8 mouse cellular contexts compared by ENCODE assay signal in the genomic region with DNA sequence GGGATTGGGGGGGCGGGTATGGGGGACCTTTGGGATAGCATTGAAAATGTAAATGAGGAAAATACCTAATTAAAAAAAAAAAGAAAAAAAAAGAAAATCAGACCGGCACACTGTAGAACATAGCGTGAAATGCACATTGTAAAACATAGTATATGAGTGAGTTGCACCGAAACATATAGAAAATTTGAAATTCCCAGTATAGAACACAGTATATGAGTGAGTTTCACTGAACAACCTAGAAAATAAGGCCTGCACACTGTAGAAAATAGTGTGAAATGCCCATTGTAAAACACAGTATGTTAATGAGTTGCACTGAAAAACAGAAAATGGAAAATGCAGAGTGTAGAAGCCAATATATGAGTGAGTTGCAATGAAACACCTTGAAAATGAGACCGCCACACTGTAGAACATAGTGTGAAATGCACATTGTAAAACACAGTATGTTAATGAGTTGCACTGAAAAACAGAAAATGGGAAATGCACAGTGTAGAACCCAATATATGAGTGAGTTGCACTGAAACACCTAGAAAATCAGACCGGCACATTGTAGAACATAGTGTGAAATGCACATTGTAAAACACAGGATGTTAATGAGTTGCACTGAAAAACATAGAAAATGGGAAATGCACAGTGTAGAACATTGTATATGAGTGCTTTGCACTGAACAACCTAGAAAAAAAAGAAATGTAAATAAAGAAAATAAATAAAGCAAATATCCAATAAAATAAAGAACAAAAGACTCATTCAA. TPM values are rescaled to one million over a fixed set of nuclear protein-coding genes. Genes with fewer than 3 reads are reported as not detected.
DNase-seq lines count a peak whose midpoint lies in the region; ATAC-seq and TF ChIP-seq lines count a peak whose summit lies in the region.
"Had no signal": no experiment of that assay in that cellular context is flagged by ENCODE, and none has a peak within 500 bp of the region (broad histone marks: within the 10 kb centered on the region; RNA-seq: fewer than 3 reads in every experiment).

No protein-coding gene starts in this region.

- peak; percentile 100 for ATAC-seq in kidney, embryonic 14.5 days (ENCODE audit: low FRiP score, low TSS enrichment)

- 56% methylated on average over 5 of the region's 6 CpGs for WGBS in kidney, embryonic 14.5 days

- H3K27me3 ChIP-seq in CH12.LX (replicated peaks), result no peaks in the 10 kb centered on the region
- H3K27me3 ChIP-seq in kidney, embryonic 14.5 days (ENCODE audit: control insufficient read depth, insufficient read depth, low read length), result no peaks in the 10 kb centered on the region
- H3K27me3 ChIP-seq in splenic B cell, adult 2 months (ENCODE audit: control insufficient read depth, insufficient read depth, low read length, poor library complexity, severe bottlenecking), result no peaks in the 10 kb centered on the region

- H3K27ac ChIP-seq in CH12.LX (ENCODE audit: insufficient read depth, low read depth), result no peak overlapping the region
- no peak overlapping the region for H3K27ac ChIP-seq in kidney, embryonic 14.5 days (ENCODE audit: low read depth, low read length)

- TF ChIP-seq POLR2A in CH12.LX (IDR thresholded peaks at IDR 0.05; ENCODE audit: low read depth, low read length), result no peak

- H3K4me2 ChIP-seq in CH12.LX (ENCODE audit: insufficient read depth, low read depth, poor library complexity, severe bottlenecking), result no peak overlapping the region
- H3K4me2 ChIP-seq in kidney, embryonic 14.5 days (replicated peaks; ENCODE audit: low read depth, low read length), result no peak overlapping the region

- no peaks in the 10 kb centered on the region for H3K4me1 ChIP-seq in CH12.LX (ENCODE audit: control insufficient read depth in 1 of 2, insufficient read depth in 2 of 2)
- no peaks in the 10 kb centered on the region for H3K4me1 ChIP-seq in kidney, embryonic 14.5 days (ENCODE audit: control insufficient read depth, insufficient read depth, low read length)

- H3K79me2 ChIP-seq in CH12.LX (replicated peaks; ENCODE audit: control insufficient read depth, extremely low read depth, insufficient read depth, poor library complexity, severe bottlenecking), result no peaks in the 10 kb centered on the region

- in situ Hi-C loops in CH12.LX (cut with MboI; ENCODE audit: low pct_ligation_motif_present, low pct_unique_long_range_greater_than_20kb, low sequenced_read_pairs), result no loop called here

- no peak overlapping the region for H3K9ac ChIP-seq in CH12.LX (ENCODE audit: insufficient read depth, low read depth)
- no peak overlapping the region for H3K9ac ChIP-seq in kidney, embryonic 14.5 days (ENCODE audit: low read depth, low read length)

- no peak overlapping the region for H3K4me3 ChIP-seq in CH12.LX (replicated peaks in 1 of 3; ENCODE audit: low read depth in 2 of 3, low read length in 2 of 3, poor library complexity in 1 of 3)
- H3K4me3 ChIP-seq in kidney, embryonic 14.5 days (ENCODE audit: low read length), result no peak overlapping the region

- DNase-seq in A20 (ENCODE audit: low read depth, low spot score) (peak; percentile 88), CH12.LX (ENCODE audit: extremely low read depth) (peak; percentile 33)
- DNase-seq in cerebellum, postnatal 4 days (ENCODE audit: low spot score in 2 of 2), result peak; percentile 49 to 55
- peak; percentile 28 for DNase-seq in gastrocnemius, postnatal 25 days
- DNase-seq in lung, postnatal 25 days (ENCODE audit: low spot score), result peak; percentile 61
- DNase-seq in splenic B cell, adult 2 months (ENCODE audit: low read depth, low spot score), result peak; percentile 81

- H3K9me3 ChIP-seq in CH12.LX (replicated peaks; ENCODE audit: low read length), result no peaks in the 10 kb centered on the region
- 0 out of 2 replicates have a peak, but pooled peaks cover 2% of the 10 kb centered on the region for H3K9me3 ChIP-seq in kidney, embryonic 14.5 days (ENCODE audit: control insufficient read depth, low read length)

- dilution Hi-C loops in CH12.LX (cut with MboI; ENCODE audit: extremely low pct_ligation_motif_present, extremely low pct_unique_long_range_greater_than_20kb, low sequenced_read_pairs), result no loop called here

- no peak for TF ChIP-seq RAD21 in CH12.LX (IDR thresholded peaks at IDR 0.05; ENCODE audit: low read depth, low read length)

- no peaks in the 10 kb centered on the region for H3K36me3 ChIP-seq in CH12.LX (replicated peaks in 1 of 2; ENCODE audit: control insufficient read depth in 1 of 2, insufficient read depth in 1 of 2, low read length in 1 of 2)
- H3K36me3 ChIP-seq in kidney, embryonic 14.5 days (ENCODE audit: control insufficient read depth, insufficient read depth, low read length), result no peaks in the 10 kb centered on the region
- no peaks in the 10 kb centered on the region for H3K36me3 ChIP-seq in splenic B cell, adult 2 months (ENCODE audit: control insufficient read depth, insufficient read depth, low read length, poor library complexity, severe bottlenecking)

- no peak for TF ChIP-seq EP300 in CH12.LX (IDR thresholded peaks at IDR 0.05; ENCODE audit: low read length)

- peak in 1 of 2 experiments; percentile 46; a peak in 1 of 4 replicates for TF ChIP-seq CTCF in CH12.LX (conservative IDR thresholded peaks at IDR 0.05 in 1 of 2, IDR thresholded peaks at IDR 0.05 in 1 of 2; ENCODE audit: low read depth in 2 of 2, low read length in 2 of 2)

TF ChIP-seq in CH12.LX, 34 proteins besides CTCF, POLR2A, EP300 and RAD21:
- TF ChIP-seq PAX5 (IDR thresholded peaks at IDR 0.05; ENCODE audit: low read length) (peak; percentile 75; the same call in 1 of the 2 replicates), SIN3A (IDR thresholded peaks at IDR 0.05; ENCODE audit: low read length) (no peak)

RNA-seq across cellular contexts. Expression of gene Cldn34d, which starts 4.1 kb away (rescaled TPM):
- total RNA-seq in CH12.LX (2012; rRNA removed) (not detected in 2 replicates), CH12.LX (2014; rRNA removed) (not detected in 2 replicates)
- not detected in 2 replicates for polyA plus RNA-seq in CH12.LX (2012; ENCODE audit: insufficient read length, low read depth)
- total RNA-seq in gastrocnemius, postnatal 25 days (2021), result not detected
- not detected in 2 replicates for polyA plus RNA-seq in kidney, embryonic 14.5 days (2014; fragmentation: Nextera tagmentation; extraction: Ambion mirVana)
- total RNA-seq: left cerebral cortex, adult 18-20 months had no signal

Comparison
In these comparisons a context has a peak if more than half of its experiments do, and no peak if none do; other contexts are left out.
1. DNase-seq: peak in every context shown above with its lines; median percentile 88 in A20; 81 in splenic B cell, adult 2 months; 61 in lung, postnatal 25 days; 52 in cerebellum, postnatal 4 days; 33 in CH12.LX; 28 in gastrocnemius, postnatal 25 days.